Mouse (Mus musculus) bone marrow, adult 2 months (tissue): Measurements from ENCODE around the gene Pex10.

Source experiments
- CTCF ChIP-seq: fragments of 200-500 bp; IDR thresholded peaks from 2 replicates; pipeline ENCODE4 v1.5.1; 2011; ENCODE audit warnings: low read length, control low read depth; ENCODE audit not compliant: control insufficient read depth, insufficient read depth
- POLR2A ChIP-seq: fragments of 200-500 bp; IDR thresholded peaks from 2 replicates; pipeline ENCODE4 v1.6.1; 2011; ENCODE audit warnings: low read depth, mild to moderate bottlenecking, control low read depth, low read length, borderline replicate concordance; ENCODE audit not compliant: control insufficient read depth

- no peak for TF ChIP-seq POLR2A
- no peak for TF ChIP-seq CTCF
Measured at GRCm38 (mm10) chr4:155019336-155019847, 47.4 kb upstream of the Pex10 start.
